Comparison of ENCODE assay signal across 9 mouse cellular contexts in the genomic region with DNA sequence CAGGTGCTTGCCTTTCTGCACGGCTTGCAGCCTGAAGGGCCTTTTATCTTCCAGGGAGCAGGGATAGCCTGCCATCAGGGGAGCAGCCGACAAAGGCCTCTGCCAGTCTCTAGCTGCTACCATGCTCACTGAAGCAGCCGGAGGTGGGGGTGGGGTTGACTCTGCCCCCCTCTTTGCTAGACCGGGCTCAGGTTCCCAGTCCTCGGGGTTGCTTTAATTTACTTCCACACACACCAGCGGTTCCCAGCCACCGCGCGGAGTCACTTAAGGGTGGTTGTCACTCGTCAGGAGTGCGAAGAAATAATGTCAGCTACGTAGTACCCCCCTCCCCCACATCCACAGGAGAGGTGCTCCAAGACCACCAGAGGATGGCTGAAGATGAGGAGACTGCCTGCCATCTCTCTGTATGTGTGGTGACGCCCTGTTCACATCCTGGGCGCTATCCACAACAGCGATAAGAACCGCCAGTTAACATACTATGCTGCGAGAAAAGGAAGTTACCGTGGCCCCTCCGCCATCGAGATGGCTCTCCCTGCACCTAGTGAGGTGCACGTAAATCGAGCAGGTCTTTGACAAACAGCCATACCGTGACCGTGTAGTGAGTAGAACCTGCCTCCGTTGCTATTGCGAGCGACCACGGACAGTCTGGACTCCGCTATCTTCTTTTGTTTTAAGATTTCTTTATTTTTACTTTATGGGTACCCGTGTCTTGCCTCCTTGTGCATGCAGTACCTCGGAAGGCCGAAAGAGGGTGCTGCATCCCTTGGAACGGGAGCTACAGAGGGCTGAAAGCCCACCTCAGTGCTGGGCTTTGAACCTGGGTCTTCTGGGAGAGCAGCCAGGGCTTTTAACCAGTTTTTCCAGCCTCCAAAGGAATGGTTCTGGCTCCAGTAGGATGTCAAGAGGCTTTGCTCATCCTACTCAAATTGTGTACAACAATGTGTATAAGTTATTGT. TPM values are rescaled to one million over a fixed set of nuclear protein-coding genes. Genes with fewer than 3 reads are reported as not detected.
DNase-seq lines count a peak whose midpoint lies in the region; ATAC-seq and TF ChIP-seq lines count a peak whose summit lies in the region.
"Had no signal": no experiment of that assay in that cellular context is flagged by ENCODE, and none has a peak within 500 bp of the region (broad histone marks: within the 10 kb centered on the region; RNA-seq: fewer than 3 reads in every experiment).

No protein-coding gene starts in this region.

- no peak for ATAC-seq in lung, embryonic 14.5 days (ENCODE audit: insufficient read depth)
- peak; percentile 48 for ATAC-seq in kidney, embryonic 14.5 days (ENCODE audit: low FRiP score, low TSS enrichment)
- peak; percentile 75; the same call in 1 of the 2 replicates for ATAC-seq in limb, embryonic 14.5 days (ENCODE audit: low FRiP score, low read depth)
- ATAC-seq in neural tube, embryonic 13.5 days (ENCODE audit: low read depth) = peak; percentile 80

- no peak overlapping the region for H3K9ac ChIP-seq in lung, embryonic 14.5 days
- H3K9ac ChIP-seq in kidney, embryonic 14.5 days (ENCODE audit: low read depth, low read length) = peak overlapping the region; percentile 18; the same call in 1 of the 2 replicates
- peak overlapping the region; percentile 31 for H3K9ac ChIP-seq in limb, embryonic 14.5 days (ENCODE audit: low read depth, low read length, severe bottlenecking)
- H3K9ac ChIP-seq in neural tube, embryonic 13.5 days = peak overlapping the region; percentile 64

- H3K4me2 ChIP-seq in lung, embryonic 14.5 days = peak overlapping the region; percentile 52
- peak overlapping the region; percentile 58 for H3K4me2 ChIP-seq in kidney, embryonic 14.5 days (replicated peaks; ENCODE audit: low read depth, low read length)
- peak overlapping the region; percentile 45 for H3K4me2 ChIP-seq in limb, embryonic 14.5 days (replicated peaks; ENCODE audit: low read depth, low read length, severe bottlenecking)
- H3K4me2 ChIP-seq in neural tube, embryonic 13.5 days = peak overlapping the region; percentile 55

- H3K27me3 ChIP-seq in lung, embryonic 14.5 days (ENCODE audit: insufficient read depth, low read length) = 0 out of 2 replicates have a peak, but pooled peaks cover 6% of the 10 kb centered on the region
- no peaks in the 10 kb centered on the region for H3K27me3 ChIP-seq in kidney, embryonic 14.5 days (ENCODE audit: control insufficient read depth, insufficient read depth, low read length)
- H3K27me3 ChIP-seq in limb, embryonic 14.5 days (ENCODE audit: control insufficient read depth, insufficient read depth, low read length) = no peaks in the 10 kb centered on the region
- H3K27me3 ChIP-seq in neural tube, embryonic 13.5 days = no peaks in the 10 kb centered on the region

- H3K9me3 ChIP-seq in lung, embryonic 14.5 days (ENCODE audit: low read depth, low read length) = no peaks in the 10 kb centered on the region
- H3K9me3 ChIP-seq in kidney, embryonic 14.5 days (ENCODE audit: control insufficient read depth, low read length) = no peaks in the 10 kb centered on the region
- no peaks in the 10 kb centered on the region for H3K9me3 ChIP-seq in limb, embryonic 14.5 days (ENCODE audit: control insufficient read depth, low read length)
- H3K9me3 ChIP-seq in neural tube, embryonic 13.5 days = no peaks in the 10 kb centered on the region

- H3K27ac ChIP-seq in lung, embryonic 14.5 days (ENCODE audit: low read depth) = no peak overlapping the region
- H3K27ac ChIP-seq in kidney, embryonic 14.5 days (ENCODE audit: low read depth, low read length) = no peak overlapping the region
- no peak overlapping the region; the same call in 1 of the 2 replicates for H3K27ac ChIP-seq in limb, embryonic 14.5 days (replicated peaks; ENCODE audit: low read depth, low read length)
- H3K27ac ChIP-seq in neural tube, embryonic 13.5 days (replicated peaks) = peak overlapping the region; percentile 84

- H3K4me1 ChIP-seq in lung, embryonic 14.5 days (ENCODE audit: insufficient read depth) = no peaks in the 10 kb centered on the region
- H3K4me1 ChIP-seq in kidney, embryonic 14.5 days (ENCODE audit: control insufficient read depth, insufficient read depth, low read length) = peaks cover 5% of the 10 kb centered on the region
- H3K4me1 ChIP-seq in limb, embryonic 14.5 days (ENCODE audit: control insufficient read depth, insufficient read depth, low read length) = peaks cover 6% of the 10 kb centered on the region; the same call in 1 of the 2 replicates
- peaks cover 32% of the 10 kb centered on the region for H3K4me1 ChIP-seq in neural tube, embryonic 13.5 days (replicated peaks)

- peak overlapping the region; percentile 11; the same call in 1 of the 2 replicates for H3K4me3 ChIP-seq in lung, embryonic 14.5 days (ENCODE audit: low read depth, low read length)
- peak overlapping the region; percentile 30 for H3K4me3 ChIP-seq in kidney, embryonic 14.5 days (ENCODE audit: low read length)
- H3K4me3 ChIP-seq in limb, embryonic 14.5 days (replicated peaks; ENCODE audit: low read length) = peak overlapping the region; percentile 19
- H3K4me3 ChIP-seq in neural tube, embryonic 13.5 days = peak overlapping the region; percentile 29

- H3K36me3 ChIP-seq in lung, embryonic 14.5 days (ENCODE audit: insufficient read depth) = no peaks in the 10 kb centered on the region
- H3K36me3 ChIP-seq in kidney, embryonic 14.5 days (ENCODE audit: control insufficient read depth, insufficient read depth, low read length) = no peaks in the 10 kb centered on the region
- no peaks in the 10 kb centered on the region for H3K36me3 ChIP-seq in limb, embryonic 14.5 days (ENCODE audit: control insufficient read depth, insufficient read depth, low read length)
- H3K36me3 ChIP-seq in neural tube, embryonic 13.5 days = no peaks in the 10 kb centered on the region

- DNase-seq in lung, embryonic 14.5 days = peak; percentile 78
- DNase-seq in lung, postnatal 25 days (ENCODE audit: low spot score) = no peak
- DNase-seq in cerebellum, postnatal 36 days = peak; percentile 88 to 92
- peak; percentile 32 to 69 for DNase-seq in gastrocnemius, postnatal 4 days (ENCODE audit: low spot score in 2 of 2)
- peak; percentile 60 for DNase-seq in limb, embryonic 14.5 days (ENCODE audit: low spot score)
- DNase-seq in thymus, postnatal 36 days = peak; percentile 22 to 24

- TF ChIP-seq CTCF in lung, embryonic 14.5 days (IDR thresholded peaks at IDR 0.05; ENCODE audit: low read depth) = peak; percentile 88

- TF ChIP-seq POLR2A in limb, embryonic 14.5 days (IDR thresholded peaks at IDR 0.05; ENCODE audit: borderline replicate concordance, extremely low read depth, insufficient read depth, insufficient read length) = no peak

- 3% methylated on average over 33 of the region's 33 CpGs for WGBS in lung, embryonic 14.5 days
- 3% methylated on average over 33 of the region's 33 CpGs for WGBS in kidney, embryonic 14.5 days
- 3% methylated on average over 33 of the region's 33 CpGs for WGBS in limb, embryonic 14.5 days
- 2% methylated on average over 33 of the region's 33 CpGs for WGBS in neural tube, embryonic 13.5 days

RNA-seq across cellular contexts. Expression of gene Aym1, which starts 16.2 kb away (rescaled TPM):
- polyA plus RNA-seq in lung, embryonic 14.5 days (2014; fragmentation: Nextera tagmentation; extraction: Ambion mirVana) = not detected in 2 replicates
- not detected for total RNA-seq in gastrocnemius, postnatal 4 days (2021)
- polyA plus RNA-seq in kidney, embryonic 14.5 days (2014; fragmentation: Nextera tagmentation; extraction: Ambion mirVana) = not detected in 2 replicates
- not detected in 2 replicates for polyA plus RNA-seq in limb, embryonic 14.5 days (2012; rRNA removed)
- not detected in 2 replicates for polyA plus RNA-seq in limb, embryonic 14.5 days (2014; fragmentation: Nextera tagmentation; extraction: Ambion mirVana)
- not detected in 2 replicates for polyA plus RNA-seq in neural tube, embryonic 13.5 days (2015; fragmentation: Nextera tagmentation; extraction: Ambion mirVana)
- total RNA-seq: neutrophil, adult 5-6 weeks had no signal
